Mouse (Mus musculus): ENCODE measurements around the gene Cnnm3.

Gene Cnnm3

DNA sequence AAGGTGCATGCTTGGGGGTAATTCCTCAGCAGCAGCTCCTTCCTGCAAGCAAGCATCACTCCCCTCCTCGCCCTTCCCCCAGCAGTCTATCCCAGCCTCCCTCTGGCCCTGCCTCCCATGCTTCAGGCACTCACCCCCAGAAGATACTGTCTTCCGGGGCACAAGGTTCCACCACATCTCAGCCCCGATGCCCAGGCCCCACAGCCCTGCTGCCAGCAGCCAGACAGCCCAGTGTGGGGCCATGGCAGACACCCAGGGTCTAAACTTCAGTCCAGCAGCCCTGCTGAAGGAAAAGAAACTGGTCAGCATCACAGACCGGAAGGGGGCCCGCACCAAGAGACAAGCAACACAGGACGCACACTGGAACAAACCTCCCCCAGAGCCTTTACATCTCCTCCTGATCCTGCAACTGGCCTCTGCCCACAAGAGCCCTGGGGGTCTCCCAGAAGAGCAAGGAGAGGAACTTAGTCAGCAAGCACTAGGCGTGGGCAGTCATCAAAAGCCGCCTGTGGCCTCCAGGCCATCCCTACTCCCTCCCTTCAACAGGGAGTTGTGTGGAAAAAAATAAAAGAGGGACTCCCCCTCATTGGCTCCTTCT is 44.2 kb downstream of the Cnnm3 start:
- in situ Hi-C loops (cut with MboI, MseI) = loop anchor here (5.0 to 25.0 kb wide), 4 partner anchors 71 to 991 kb away; partner anchors contain the start of genes Cox5b, Fam178b and Zap70

DNA sequence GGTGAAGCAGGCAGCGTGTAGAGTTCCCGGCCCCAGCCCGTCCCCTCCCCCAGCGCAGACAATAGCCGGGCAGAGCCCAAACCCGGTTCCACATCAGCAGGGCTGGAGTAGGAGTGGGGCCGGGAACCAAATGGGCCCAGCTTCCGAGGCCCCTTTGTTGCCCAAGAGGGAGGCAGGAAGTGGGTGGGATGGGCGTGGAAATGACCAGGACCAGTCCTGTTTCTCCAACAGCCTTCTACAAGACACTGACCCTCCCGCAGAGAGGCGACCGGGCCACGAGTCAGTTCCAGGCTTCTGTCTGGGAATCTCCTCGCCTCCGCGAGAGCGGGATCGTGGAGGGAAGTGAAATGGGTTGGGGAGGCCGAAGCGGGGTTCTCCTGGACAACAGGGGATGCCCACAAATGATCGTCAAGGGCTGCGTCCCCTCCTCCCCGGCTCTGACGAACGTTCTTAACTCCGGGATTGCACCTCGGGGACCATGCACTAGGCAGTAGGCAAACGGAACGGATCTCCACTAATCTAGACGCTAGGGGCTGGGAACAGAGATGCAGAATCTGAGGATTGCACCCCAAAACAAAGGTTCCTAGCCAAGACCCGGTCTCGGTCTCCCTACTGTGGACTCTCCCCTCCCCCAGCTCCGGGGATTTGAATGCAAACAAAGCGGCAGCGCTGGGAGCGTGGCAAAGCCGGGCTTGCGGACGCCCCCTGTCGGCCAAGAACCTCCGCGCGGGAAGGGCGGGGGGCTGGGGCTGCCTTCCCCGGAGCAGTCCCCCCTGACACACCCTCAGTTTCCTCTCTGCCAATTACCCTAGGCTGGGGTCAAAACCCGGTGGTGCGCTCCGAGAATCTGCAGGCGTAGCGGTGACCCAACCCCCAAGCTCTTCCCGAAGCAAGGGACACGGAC is 45.1 kb downstream of the Cnnm3 start:
- in situ Hi-C loops (cut with MboI, MseI) = loop anchor here (5.0 to 25.0 kb wide), 4 partner anchors 70 to 990 kb away; partner anchors contain the start of genes Cox5b, Fam178b and Zap70

DNA sequence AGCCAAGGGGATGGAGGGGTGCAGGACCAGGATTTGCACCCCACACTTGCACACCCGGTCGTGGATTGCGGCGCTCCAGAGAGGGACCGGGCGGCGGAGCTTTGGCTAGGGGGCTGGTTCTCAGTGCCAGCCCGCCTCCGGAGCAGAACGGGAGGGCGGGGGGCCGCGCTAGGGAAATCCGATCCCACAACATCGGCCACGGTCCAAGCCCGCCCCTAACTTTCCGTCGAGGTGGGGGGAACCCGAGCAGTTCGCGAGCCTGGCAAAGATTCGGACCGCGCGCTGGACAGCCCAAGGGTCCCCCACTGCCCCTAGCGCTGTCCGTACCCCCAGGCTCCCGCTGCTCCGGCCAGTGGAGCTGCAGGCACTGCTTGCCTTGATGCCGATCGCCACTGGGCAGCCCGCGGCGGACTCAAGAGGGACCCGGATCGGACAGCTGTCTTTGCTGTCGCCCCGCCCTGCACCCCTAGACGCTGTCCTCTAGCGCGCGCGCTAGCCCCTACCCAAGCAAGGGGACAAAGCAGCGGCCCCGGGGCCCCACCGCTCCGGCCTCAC is 45.9 kb downstream of the Cnnm3 start:
- in situ Hi-C loops (cut with MboI, MseI) = loop anchor here (5.0 to 25.0 kb wide), 4 partner anchors 70 to 990 kb away; partner anchors contain the start of genes Cox5b, Fam178b and Zap70

DNA sequence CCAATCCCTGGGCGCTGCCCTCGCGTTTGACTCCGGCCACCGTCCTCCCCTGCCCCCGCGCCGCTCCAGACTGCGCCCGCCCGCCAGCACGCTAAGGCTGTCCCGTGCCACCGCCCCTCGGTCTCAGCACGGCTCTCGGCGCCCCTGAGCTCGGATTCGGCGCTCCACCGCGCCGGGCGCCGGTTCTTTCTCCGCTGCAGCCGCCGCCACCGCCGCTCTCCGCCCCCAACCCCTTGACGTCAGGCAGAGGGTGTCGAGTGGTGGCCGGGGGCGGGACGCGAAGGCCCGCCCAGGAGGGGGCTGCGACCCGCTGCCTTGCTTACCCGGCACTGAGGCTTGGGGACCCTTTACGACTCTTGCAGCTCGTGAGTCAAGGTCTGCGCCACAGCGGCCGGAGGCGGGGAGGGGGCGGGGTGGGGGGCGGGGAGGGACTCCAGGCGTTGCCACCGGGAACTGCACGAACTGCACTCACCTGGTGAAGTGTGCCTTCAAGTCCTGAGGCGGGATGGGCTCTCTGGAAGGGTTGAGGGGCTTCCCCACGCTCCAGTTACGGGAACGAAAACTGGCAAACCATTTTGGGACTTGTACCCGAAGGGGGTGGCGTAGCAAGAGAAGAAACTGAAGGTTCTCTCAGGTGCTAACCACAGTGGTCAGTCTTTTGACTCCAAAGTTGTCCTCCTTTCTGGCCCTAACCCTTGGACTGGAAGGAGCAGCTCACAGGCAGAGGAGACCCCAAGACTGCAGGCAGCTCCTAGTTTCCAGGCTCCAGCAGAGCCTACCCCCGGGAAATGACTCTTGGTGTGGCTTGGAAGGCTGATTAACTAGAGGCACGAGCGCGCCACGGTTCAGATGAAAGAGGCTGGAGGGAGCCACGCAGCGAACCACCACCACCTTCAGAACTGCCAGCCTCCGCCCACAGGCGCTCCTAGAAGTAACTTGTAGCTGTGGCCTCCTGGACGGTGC is 46.6 kb downstream of the Cnnm3 start, which contains the start of gene Sema4c:
Gene Sema4c, minus strand, starts transcription at position 319 of the 963 bp plus-strand sequence.
- in situ Hi-C loops (cut with MboI, MseI) = loop anchor here (5.0 to 25.0 kb wide), 4 partner anchors 69 to 989 kb away; partner anchors contain the start of genes Cox5b, Fam178b and Zap70

GRCm38 (mm10) chr1:36559256-36559655 is 47.6 kb downstream of the Cnnm3 start:
- in situ Hi-C loops (cut with MboI, MseI) = loop anchor here (5.0 to 25.0 kb wide), 4 partner anchors 68 to 988 kb away; partner anchors contain the start of genes Cox5b, Fam178b and Zap70

- in situ Hi-C loops (cut with MboI, MseI) = loop anchor here (5.0 to 25.0 kb wide), 4 partner anchors 67 to 987 kb away; partner anchors contain the start of genes Cox5b, Fam178b and Zap70
Observed at GRCm38 (mm10) chr1:36559888-36560287, 48.2 kb downstream of the Cnnm3 start.

- in situ Hi-C loops (cut with MboI, MseI) = loop anchor here (25.0 kb wide), 1 partner anchor 126 kb away; the partner anchor contains the start of genes Cox5b and Fam178b
Observed at GRCm38 (mm10) chr1:36560903-36561302, 49.2 kb downstream of the Cnnm3 start.

DNA sequence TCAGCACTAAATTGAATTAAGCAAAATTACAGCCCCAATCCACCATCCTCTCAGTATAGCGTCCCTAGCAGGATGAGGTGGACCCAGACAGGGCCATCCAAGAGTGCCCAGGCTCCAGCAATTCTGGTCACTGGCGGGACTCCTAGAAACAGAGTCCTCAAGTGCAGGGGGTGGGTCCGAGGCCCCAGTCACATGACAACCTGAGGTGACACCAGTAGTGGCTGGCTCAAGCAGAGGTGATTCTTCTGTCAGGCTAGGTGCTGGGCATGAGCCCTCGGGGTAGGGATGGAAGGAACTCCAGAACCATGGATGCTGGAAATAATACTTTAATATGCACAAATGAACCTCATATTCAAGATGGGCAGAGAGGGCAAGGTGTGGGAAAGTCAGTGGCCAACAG is 50.7 kb downstream of the Cnnm3 start:
- in situ Hi-C loops (cut with MboI, MseI) = loop anchor here (25.0 kb wide), 1 partner anchor 125 kb away; the partner anchor contains the start of genes Cox5b and Fam178b

GRCm38 (mm10) chr1:36563197-36563596 is 51.5 kb downstream of the Cnnm3 start:
- in situ Hi-C loops (cut with MboI, MseI) = loop anchor here (25.0 kb wide), 1 partner anchor 124 kb away; the partner anchor contains the start of genes Cox5b and Fam178b

DNA sequence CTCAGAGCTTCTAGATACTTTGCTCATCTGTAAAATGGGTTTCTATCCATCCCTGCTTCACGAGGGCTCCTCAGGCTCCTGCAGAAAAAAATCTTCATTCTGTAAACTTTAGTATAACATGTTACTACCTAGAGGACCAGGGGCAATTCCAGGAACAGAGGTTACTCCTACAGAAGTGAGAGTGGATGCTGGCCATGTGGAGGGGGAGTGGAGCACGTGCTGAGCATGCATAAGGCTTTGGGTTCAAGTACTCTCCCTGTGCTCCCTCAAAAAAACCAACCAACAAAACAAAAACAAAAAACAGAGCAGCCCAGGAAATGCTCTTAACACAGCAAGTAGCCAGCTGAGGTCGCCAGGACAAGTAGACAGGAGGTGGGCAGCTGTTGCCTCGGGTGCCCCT is 52.0 kb downstream of the Cnnm3 start:
- in situ Hi-C loops (cut with MboI, MseI) = loop anchor here (25.0 kb wide), 1 partner anchor 124 kb away; the partner anchor contains the start of genes Cox5b and Fam178b

GRCm38 (mm10) chr1:36564101-36564500 is 52.4 kb downstream of the Cnnm3 start:
- in situ Hi-C loops (cut with MboI, MseI) = loop anchor here (25.0 kb wide), 1 partner anchor 123 kb away; the partner anchor contains the start of genes Cox5b and Fam178b

GRCm38 (mm10) chr1:36566425-36566824 is 54.8 kb downstream of the Cnnm3 start:
- in situ Hi-C loops (cut with MboI, MseI) = loop anchor here (25.0 kb wide), 1 partner anchor 121 kb away; the partner anchor contains the start of genes Cox5b and Fam178b

- in situ Hi-C loops (cut with MboI, MseI) = loop anchor here (25.0 kb wide), 1 partner anchor 119 kb away; the partner anchor contains the start of genes Cox5b and Fam178b
Observed at GRCm38 (mm10) chr1:36567818-36568603, 56.3 kb downstream of the Cnnm3 start.

GRCm38 (mm10) chr1:36568776-36569175 is 57.1 kb downstream of the Cnnm3 start:
- in situ Hi-C loops (cut with MboI, MseI) = loop anchor here (25.0 kb wide), 1 partner anchor 119 kb away; the partner anchor contains the start of genes Cox5b and Fam178b

GRCm38 (mm10) chr1:36569694-36570276 is 58.1 kb downstream of the Cnnm3 start:
- in situ Hi-C loops (cut with MboI, MseI) = loop anchor here (25.0 kb wide), 1 partner anchor 118 kb away; the partner anchor contains the start of genes Cox5b and Fam178b

GRCm38 (mm10) chr1:36570320-36570719 is 58.7 kb downstream of the Cnnm3 start:
- in situ Hi-C loops (cut with MboI, MseI) = loop anchor here (25.0 kb wide), 1 partner anchor 117 kb away; the partner anchor contains the start of genes Cox5b and Fam178b

DNA sequence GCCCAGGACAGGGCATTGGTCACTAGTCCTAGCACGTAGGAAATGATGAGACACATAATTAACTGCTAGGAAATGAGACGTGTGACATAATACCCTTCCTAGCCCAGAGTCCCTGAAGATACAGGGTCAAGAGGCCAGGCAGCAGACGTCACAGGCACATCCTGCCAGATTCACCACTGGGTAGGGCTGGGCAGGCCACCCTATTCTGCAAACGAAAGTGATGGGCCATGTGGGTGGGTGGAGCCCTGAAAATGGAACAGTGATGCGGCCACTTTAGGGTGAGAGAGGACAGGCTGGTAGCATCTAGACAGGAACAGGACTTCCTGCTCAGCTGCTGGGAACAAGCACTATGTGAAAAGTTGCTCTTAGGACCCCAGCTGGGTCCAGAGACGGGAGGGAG is 60.0 kb downstream of the Cnnm3 start:
- in situ Hi-C loops (cut with MboI, MseI) = loop anchor here (25.0 kb wide), 1 partner anchor 116 kb away; the partner anchor contains the start of genes Cox5b and Fam178b

- in situ Hi-C loops (cut with MboI, MseI) = loop anchor here (25.0 kb wide), 1 partner anchor 115 kb away; the partner anchor contains the start of genes Cox5b and Fam178b
Observed at GRCm38 (mm10) chr1:36572140-36572700, 60.6 kb downstream of the Cnnm3 start.
